Mouse (Mus musculus): ENCODE results near the gene Zbtb9.
"Not testable (repeated sequence)": the region's sequence is repeated elsewhere in the genome, so short reads cannot be mapped to it uniquely, and the experiment has no call there.

Zbtb9 gene

DNA sequence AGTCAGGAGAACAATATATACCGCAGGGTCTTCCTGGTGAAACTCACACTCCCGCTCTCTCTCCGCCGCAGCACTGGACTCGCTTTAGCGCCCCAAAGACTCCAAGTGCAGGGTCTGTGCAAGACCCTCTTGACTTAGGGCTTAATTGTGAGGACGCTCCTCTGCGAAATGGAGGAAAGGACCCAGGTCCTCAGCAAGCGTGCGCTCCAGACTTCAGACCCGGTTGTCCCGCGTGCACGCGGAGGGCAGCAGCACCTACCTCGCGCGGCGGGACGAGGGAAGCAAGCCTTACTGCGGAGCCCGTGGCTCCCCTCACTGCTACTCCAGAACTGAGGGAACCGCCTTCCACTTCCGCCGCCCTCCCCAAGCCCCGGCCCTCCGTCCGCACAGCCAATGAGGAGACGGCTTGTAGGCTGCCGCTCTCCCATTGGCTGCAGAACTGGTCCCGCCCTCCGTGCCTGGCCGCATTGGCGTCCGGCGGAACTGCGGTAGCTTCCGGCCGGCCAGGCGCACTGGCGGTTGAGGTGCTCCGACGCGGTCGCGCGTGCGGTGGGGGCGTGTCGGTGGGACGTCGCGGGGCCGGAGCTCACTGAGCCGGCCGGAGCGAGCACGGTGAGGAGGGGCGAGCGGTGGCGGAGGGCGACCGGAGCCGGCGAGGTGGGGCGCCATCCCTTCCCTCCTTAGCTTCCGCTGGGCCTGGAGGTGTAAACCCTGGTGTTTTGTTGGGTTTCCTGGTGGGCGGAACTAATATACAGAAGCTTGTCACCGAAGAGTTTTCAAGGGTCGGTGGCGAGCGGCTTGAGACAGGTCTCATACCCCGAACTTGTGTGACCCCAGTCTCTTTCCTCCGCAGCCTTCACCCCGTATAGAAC lies at the start of gene Zbtb9:
Gene Zbtb9 (plus strand): TSS at position 465 of the 872 bp plus-strand sequence.
- DNase-seq (ENCODE audit: low spot score in 2 of 2): peak; percentile 95 to 97

DNA sequence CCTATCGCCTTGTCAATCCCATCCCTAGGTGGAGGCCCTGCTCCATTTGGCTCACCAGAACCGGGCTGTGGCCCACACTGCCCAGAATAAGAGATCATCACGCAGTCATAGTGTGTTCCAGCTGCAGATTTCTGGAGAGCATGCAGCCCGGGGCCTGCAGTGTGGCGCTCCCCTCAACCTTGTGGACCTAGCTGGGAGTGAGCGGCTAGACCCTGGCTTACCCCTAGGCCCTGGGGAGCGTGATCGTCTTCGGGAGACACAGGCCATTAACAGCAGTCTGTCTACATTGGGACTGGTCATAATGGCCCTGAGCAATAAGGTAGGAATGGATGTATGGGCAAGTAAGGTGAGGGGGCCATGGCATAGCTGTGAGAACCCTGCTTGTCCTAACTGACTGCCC lies 47.6 kb upstream of the Zbtb9 start:
- not testable (repeated sequence) for DNase-seq (ENCODE audit: low spot score in 2 of 2)

- DNase-seq (ENCODE audit: low spot score in 2 of 2): not testable (repeated sequence)
These were observed 41.2 kb upstream of the Zbtb9 start for GRCm38 (mm10) chr17:26931795-26932194.

DNA sequence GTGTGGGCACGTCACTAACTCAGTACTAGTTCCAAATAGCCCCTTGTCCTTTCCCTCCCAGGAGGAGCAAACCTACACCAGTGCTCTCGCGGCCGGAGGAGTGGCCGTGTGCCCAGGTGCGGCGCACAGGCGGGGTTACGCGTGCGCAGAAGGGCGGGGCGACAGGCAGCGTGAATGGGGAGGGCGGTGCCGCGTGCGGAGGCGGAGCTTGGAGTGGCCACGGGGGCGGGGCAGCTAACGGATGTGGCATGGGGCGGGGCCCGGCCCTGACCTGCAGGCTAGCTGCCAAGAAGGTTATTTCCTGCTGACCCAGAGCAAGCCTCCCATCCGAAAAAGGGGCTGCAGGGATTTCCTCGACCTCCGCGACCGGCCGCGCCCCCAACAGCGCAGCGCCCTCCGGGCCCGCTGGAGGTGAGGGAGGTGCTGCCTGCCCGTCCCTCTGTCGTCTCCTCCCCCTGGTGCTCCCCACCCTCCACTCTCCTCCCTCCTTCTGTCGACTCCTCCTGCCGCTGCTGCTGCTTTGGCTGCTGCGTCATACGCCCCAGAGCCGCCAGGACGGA lies 40.0 kb upstream of the Zbtb9 start, which contains the start of gene Phf1:
Gene Phf1 (plus strand): TSS at position 214 of the 560 bp plus-strand sequence.
- DNase-seq (ENCODE audit: low spot score in 2 of 2): peak; percentile 95 to 99

GRCm38 (mm10) chr17:26933419-26933818 lies 39.5 kb upstream of the Zbtb9 start:
- DNase-seq (ENCODE audit: low spot score in 2 of 2): no peak

DNA sequence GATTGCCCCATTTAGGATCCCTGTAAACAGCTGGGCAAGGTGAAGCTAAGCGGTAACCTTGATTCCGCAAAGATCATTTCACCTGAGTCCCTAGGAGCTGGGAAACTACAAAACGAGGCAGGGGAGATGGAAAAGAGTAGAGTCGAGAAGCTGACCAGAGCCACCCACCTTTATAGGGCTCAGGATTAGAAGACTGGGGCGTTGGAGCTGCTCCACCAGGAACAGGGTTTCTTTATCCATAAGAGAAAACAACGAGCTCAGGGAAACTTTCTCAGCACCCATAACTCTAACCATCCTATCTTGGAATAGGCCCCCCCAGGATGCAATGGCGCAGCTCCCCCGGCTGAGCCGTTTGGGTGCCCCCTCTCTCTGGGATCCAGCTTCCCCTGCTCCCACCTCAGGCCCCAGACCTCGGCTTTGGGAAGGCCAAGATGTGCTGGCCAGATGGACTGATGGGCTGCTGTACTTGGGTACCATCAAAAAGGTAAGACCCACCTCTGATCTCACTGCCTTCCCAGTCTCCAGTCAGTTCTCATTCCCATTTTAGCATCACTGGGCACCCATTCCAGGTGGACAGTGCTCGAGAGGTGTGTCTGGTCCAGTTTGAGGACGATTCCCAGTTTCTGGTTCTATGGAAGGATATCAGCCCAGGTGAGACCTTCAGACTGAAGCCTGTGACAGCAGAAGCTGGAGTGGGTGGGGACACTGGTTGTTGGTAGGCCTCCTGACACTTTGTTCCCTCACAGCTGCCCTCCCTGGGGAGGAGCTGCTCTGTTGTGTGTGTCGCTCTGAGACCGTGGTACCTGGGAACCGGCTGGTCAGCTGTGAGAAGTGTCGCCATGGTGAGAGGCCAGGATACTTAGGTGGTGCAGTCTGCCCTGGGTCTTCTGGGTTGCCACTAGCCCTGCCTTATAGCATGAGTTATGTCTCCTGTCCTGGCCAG lies 38.8 kb upstream of the Zbtb9 start:
- DNase-seq (ENCODE audit: low spot score in 2 of 2): no peak

GRCm38 (mm10) chr17:26935027-26935426 lies 37.9 kb upstream of the Zbtb9 start:
- DNase-seq (ENCODE audit: low spot score in 2 of 2): no peak

DNA sequence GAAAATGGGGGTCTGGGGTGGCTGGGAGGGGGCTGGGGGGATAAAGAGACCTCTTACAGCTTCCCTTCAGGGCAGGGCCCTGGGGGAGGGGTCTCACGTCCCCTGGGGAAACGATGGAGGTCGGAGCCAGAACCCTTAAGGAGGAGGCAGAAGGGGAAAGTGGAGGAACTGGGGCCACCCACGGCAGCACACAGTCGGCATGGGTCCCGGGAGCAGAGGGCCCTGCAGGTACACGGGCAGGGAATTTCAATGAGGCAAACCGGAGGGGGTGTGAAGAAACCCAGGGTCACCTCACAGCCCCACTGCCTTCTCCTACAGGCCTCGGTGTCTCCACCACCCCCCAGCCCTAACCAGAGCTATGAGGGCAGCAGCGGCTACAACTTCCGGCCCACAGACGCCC lies 36.5 kb upstream of the Zbtb9 start:
- no peak for DNase-seq (ENCODE audit: low spot score in 2 of 2)

- no peak for DNase-seq (ENCODE audit: low spot score in 2 of 2)
These were observed 35.9 kb upstream of the Zbtb9 start for GRCm38 (mm10) chr17:26936921-26937695.

- no peak for DNase-seq (ENCODE audit: low spot score in 2 of 2)
These were observed 34.9 kb upstream of the Zbtb9 start for GRCm38 (mm10) chr17:26937883-26938695.

GRCm38 (mm10) chr17:26938731-26939130 lies 34.2 kb upstream of the Zbtb9 start:
- peak in 1 of 2 experiments; percentile 51 for DNase-seq (ENCODE audit: low spot score in 2 of 2)

DNA sequence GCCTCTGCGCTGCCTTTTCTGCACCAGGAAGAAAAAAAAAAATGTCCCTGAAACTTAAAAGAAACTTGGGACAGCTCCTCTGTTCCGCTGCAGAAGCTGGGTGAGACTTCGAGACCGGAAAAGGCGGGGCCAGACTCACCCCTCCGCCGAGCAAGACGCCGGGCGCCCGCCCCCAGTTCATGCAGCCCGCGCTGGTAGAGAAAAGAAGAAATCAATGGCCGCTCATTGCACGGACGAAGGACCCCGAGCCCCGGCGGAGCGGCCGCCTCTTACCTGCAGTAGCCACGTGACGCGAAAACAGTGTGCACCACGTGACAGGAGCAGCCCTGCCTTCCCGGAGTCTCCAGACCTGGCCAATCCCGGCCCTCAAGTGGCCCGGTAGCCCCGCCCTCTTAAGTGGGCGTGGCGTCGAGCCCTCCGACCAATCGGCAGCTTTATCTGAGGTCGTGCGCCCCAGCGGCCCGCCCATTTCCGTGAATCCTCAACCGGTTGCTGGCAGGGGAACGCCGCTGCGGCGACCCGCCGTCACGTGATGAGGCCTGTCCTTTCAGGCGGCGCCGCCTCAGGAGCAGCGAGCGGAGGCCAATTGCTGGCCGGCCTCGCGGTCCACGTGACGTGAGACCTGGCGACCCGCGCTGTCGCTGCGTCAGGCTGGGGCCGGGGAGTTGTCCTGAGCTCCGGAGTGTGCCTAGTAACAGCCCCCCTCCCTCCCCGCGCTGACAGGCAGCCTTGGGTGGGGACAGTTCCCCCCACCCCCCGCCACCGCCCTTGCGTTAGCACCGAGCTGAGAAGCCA lies 33.6 kb upstream of the Zbtb9 start, which contains the start of gene Cuta:
Gene Cuta (minus strand): TSS at position 392 of the 795 bp plus-strand sequence.
- peak; percentile 99 for DNase-seq (ENCODE audit: low spot score in 2 of 2)

DNA sequence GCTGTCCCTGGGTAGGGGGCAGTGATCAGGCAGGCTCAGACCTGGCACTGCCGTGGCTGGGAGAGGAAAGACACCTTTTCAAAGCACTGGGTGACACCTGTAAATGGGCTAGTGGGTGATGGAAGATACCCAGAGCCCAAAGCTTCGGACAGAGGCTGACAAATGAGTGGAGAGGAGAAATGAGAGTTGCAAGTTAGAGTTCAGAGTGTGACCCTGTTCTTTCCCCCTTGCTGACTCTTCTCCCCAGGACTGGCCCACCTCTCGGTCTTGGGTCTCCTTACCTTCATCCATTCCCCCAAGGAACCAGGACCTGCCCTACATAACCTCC lies 33.0 kb upstream of the Zbtb9 start:
- no peak for DNase-seq (ENCODE audit: low spot score in 2 of 2)

- DNase-seq (ENCODE audit: low spot score in 2 of 2): no peak
These were observed 31.8 kb upstream of the Zbtb9 start, which contains the start of gene Syngap1 for GRCm38 (mm10) chr17:26941031-26941789. Gene Syngap1, plus strand, starts transcription at chr17:26941253.

DNA sequence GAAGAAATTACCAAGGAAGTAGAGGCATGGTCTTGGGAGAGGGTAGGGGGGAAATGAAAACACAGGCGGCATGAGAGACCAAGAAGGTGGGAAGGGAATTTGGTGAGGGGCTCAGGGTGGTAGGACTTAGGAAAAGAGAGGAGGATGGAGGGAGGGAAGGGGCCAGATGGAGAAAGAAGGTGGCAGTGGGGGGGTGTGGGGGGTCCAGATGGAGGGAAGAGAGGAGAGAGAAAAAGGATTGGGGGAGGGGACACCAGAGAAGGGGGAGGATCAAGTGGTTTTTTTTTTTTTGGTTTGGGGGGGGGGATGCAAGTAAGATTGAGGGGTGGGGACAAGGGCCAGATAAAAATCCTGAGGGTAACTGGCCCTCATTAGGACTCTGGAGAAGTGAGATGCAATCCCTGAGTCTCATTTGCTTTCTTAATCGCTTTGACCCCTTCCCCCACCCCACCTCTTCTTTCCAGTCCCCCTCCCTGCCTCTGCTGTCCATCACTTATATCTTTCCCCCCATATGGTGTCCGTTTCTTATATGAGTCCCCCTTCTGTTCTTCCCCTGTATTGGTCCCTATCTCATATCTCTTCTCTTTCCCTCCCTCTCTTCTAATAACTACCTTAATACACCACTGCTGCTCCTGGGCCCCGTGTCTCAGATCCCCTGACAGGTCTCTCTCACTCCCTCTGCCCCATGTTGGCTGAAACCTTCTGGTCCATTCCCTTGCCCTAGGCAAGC lies 31.0 kb upstream of the Zbtb9 start:
- DNase-seq (ENCODE audit: low spot score in 2 of 2): no peak

DNA sequence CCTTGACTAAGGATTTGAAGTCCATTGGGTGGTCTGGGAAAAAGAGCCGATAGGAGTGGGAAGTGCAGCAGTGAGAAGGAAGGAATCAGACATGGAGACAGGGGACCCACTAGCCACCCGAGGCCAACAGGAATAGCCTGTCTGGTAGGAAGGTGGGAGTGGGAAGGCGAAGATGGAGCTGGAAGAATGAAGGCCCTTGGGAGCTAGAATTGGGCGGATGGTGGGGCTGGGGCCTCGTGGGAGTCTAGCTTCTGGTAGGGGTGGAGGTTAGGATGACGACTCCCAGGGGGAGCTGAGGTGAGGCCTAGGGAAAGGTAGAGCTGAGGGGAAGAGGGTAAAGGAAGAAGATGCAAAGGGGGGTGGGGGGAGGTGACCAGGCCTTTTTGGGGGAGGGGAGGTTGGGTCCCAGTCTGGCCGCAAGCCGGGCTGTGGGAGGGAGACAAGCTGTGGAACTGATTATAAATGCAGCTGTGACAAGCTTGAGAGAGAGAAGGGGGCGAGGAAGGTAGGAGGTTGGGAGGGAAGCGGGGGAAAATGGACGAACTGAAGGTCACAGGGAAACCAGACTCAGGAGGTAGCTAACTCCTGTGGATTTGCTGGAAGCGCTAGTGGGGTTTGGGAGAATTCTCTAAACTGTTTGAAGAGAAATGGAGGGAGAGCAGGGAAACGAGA lies 27.0 kb upstream of the Zbtb9 start:
- DNase-seq (ENCODE audit: low spot score in 2 of 2): no peak

DNA sequence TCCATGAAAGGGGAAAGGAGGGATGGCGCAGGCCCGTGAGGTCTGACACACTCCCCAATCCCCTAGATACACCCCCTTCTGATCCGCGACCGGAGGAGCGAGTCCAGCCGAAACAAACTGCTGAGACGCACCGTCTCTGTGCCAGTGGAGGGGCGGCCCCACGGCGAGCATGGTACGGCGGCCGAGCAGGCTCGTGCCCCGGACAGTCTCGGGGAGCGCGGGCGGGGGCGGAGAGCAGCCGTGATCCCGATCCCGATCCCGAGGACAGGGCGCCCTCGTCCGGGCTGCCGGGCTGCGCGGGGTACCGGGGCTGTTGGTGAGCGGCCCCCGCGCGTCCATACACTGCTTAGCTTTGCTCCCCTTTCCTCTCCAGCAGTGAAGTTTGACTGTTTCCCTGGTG lies 26.4 kb upstream of the Zbtb9 start:
- DNase-seq (ENCODE audit: low spot score in 2 of 2): no peak

All from thymus, postnatal 10 days (tissue).